Comparison of ENCODE assay signal across 8 mouse cellular contexts in genomic region chr12:98573317-98574270, GRCm38 (mm10). TPM values are rescaled to one million over a fixed set of nuclear protein-coding genes. Genes with fewer than 3 reads are reported as not detected.
DNase-seq lines count a peak whose midpoint lies in the region; ATAC-seq and TF ChIP-seq lines count a peak whose summit lies in the region.

No protein-coding gene starts in this region.

- no peaks in the 10 kb centered on the region for H3K9me3 ChIP-seq in hindbrain, embryonic 16.5 days (ENCODE audit: control insufficient read depth, low read length)
- H3K9me3 ChIP-seq in limb, embryonic 15.5 days: no peaks in the 10 kb centered on the region

- no peak for TF ChIP-seq POLR2A in spleen, adult 2 months (IDR thresholded peaks at IDR 0.05; ENCODE audit: low read depth, low read length)

- peak overlapping the region; percentile 79 for H3K4me2 ChIP-seq in hindbrain, embryonic 16.5 days (ENCODE audit: low read length)
- H3K4me2 ChIP-seq in limb, embryonic 15.5 days: peak overlapping the region; percentile 99

- TF ChIP-seq CTCF in spleen, adult 2 months (IDR thresholded peaks at IDR 0.05; ENCODE audit: extremely low read depth, insufficient read depth, insufficient read length, insufficient replicate concordance): no peak

- peak overlapping the region; percentile 85 for H3K9ac ChIP-seq in hindbrain, embryonic 16.5 days (ENCODE audit: low read depth, low read length)
- no peak overlapping the region for H3K9ac ChIP-seq in limb, embryonic 15.5 days

- H3K27me3 ChIP-seq in spleen, adult 2 months (ENCODE audit: control insufficient read depth, insufficient read depth, low read length): 0 out of 2 replicates have a peak, but pooled peaks cover 6% of the 10 kb centered on the region
- no peaks in the 10 kb centered on the region for H3K27me3 ChIP-seq in hindbrain, embryonic 16.5 days (replicated peaks; ENCODE audit: control insufficient read depth, insufficient read depth, low read length)
- H3K27me3 ChIP-seq in limb, embryonic 15.5 days: peaks cover 75% of the 10 kb centered on the region
- H3K27me3 ChIP-seq in splenic B cell, adult 2 months (ENCODE audit: control insufficient read depth, insufficient read depth, low read length, poor library complexity, severe bottlenecking): no peaks in the 10 kb centered on the region

- H3K27ac ChIP-seq in spleen, adult 2 months (ENCODE audit: insufficient read depth, low read length): no peak overlapping the region
- peak overlapping the region; percentile 98 for H3K27ac ChIP-seq in hindbrain, embryonic 16.5 days (ENCODE audit: low read depth, low read length)
- no peak overlapping the region for H3K27ac ChIP-seq in limb, embryonic 15.5 days

- ATAC-seq in hindbrain, embryonic 16.5 days: peak; percentile 57
- ATAC-seq in limb, embryonic 15.5 days (ENCODE audit: insufficient number of reproducible peaks, low FRiP score, low TSS enrichment, low read depth): no peak

- peak overlapping the region; percentile 24; the same call in 1 of the 2 replicates for H3K4me3 ChIP-seq in spleen, adult 2 months (ENCODE audit: extremely low read depth, insufficient read depth, insufficient read length)
- H3K4me3 ChIP-seq in hindbrain, embryonic 16.5 days (ENCODE audit: low read length): peak overlapping the region; percentile 64
- peak overlapping the region; percentile 59 for H3K4me3 ChIP-seq in limb, embryonic 15.5 days

- peaks cover 18% of the 10 kb centered on the region for H3K4me1 ChIP-seq in spleen, adult 2 months (ENCODE audit: control insufficient read depth, insufficient read depth, insufficient read length)
- H3K4me1 ChIP-seq in hindbrain, embryonic 16.5 days (ENCODE audit: control insufficient read depth, insufficient read depth, low read depth, low read length): peaks cover 31% of the 10 kb centered on the region
- peaks cover 22% of the 10 kb centered on the region for H3K4me1 ChIP-seq in limb, embryonic 15.5 days

- no peak for DNase-seq in spleen, adult 2 months (ENCODE audit: low read depth in 1 of 2, low spot score in 2 of 2)
- DNase-seq in spleen, postnatal 14 days (ENCODE audit: low spot score in 2 of 2): no peak
- peak; percentile 29 for DNase-seq in embryo, embryonic 9.5 days (ENCODE audit: extremely low spot score)
- peak; percentile 31 for DNase-seq in splenic B cell, adult 2 months (ENCODE audit: low read depth, low spot score)
- DNase-seq in kidney, adult 18-20 months: no peak
- DNase-seq in urinary bladder, postnatal 25 days (ENCODE audit: low spot score): no peak

- H3K36me3 ChIP-seq in spleen, adult 2 months (ENCODE audit: control insufficient read depth, insufficient read depth, low read length): no peaks in the 10 kb centered on the region
- no peaks in the 10 kb centered on the region for H3K36me3 ChIP-seq in hindbrain, embryonic 16.5 days (ENCODE audit: control insufficient read depth, insufficient read depth, low read length)
- no peaks in the 10 kb centered on the region for H3K36me3 ChIP-seq in limb, embryonic 15.5 days
- no peaks in the 10 kb centered on the region for H3K36me3 ChIP-seq in splenic B cell, adult 2 months (ENCODE audit: control insufficient read depth, insufficient read depth, low read length, poor library complexity, severe bottlenecking)

- WGBS in spleen, adult 2 months: 27% methylated on average over 25 of the region's 25 CpGs
- 4% methylated on average over 25 of the region's 25 CpGs for WGBS in hindbrain, embryonic 16.5 days
- 17% methylated on average over 25 of the region's 25 CpGs for WGBS in limb, embryonic 15.5 days

RNA-seq across cellular contexts. Expression of gene Kcnk10, which starts 4.5 kb away (rescaled TPM):
- polyA plus RNA-seq in spleen, adult 2 months (2012; rRNA removed): 0.11 and 0.13 TPM in 2 replicates
- polyA plus RNA-seq in hindbrain, embryonic 16.5 days (2015; fragmentation: Nextera tagmentation; extraction: Ambion mirVana): 33.9 and 35.0 TPM in 2 replicates
- polyA plus RNA-seq in limb, embryonic 15.5 days (2015; fragmentation: Nextera tagmentation; extraction: Ambion mirVana): 0.22 and 0.24 TPM in 2 replicates

RNA-seq across cellular contexts. Expression of gene Spata7, which starts 54.4 kb away (rescaled TPM):
- polyA plus RNA-seq in spleen, adult 2 months (2012; rRNA removed): 0.54 and 0.81 TPM in 2 replicates
- 30.9 and 35.9 TPM in 2 replicates for polyA plus RNA-seq in hindbrain, embryonic 16.5 days (2015; fragmentation: Nextera tagmentation; extraction: Ambion mirVana)
- 11.6 and 11.8 TPM in 2 replicates for polyA plus RNA-seq in limb, embryonic 15.5 days (2015; fragmentation: Nextera tagmentation; extraction: Ambion mirVana)

Comparison
In these comparisons a context has a peak if more than half of its experiments do, and no peak if none do; other contexts are left out.
1. DNase-seq: peak in embryo, embryonic 9.5 days (single experiment) and splenic B cell, adult 2 months (single experiment); none in spleen, adult 2 months (0 of 2), spleen, postnatal 14 days (0 of 2), kidney, adult 18-20 months (single experiment) and urinary bladder, postnatal 25 days (single experiment).
2. RNA of gene Kcnk10, which starts 4.5 kb away (polyA plus RNA-seq): 33.9 to 35.0 TPM in hindbrain, embryonic 16.5 days; 0.22 to 0.24 TPM in limb, embryonic 15.5 days and 0.11 to 0.13 TPM in spleen, adult 2 months; every median in the first group is over 10 times any median in the second.
3. Peak in every context shown above with its lines, with median percentiles within 50 percentile points of each other: H3K4me3 ChIP-seq.